Comparison of ENCODE assay signal across 8 mouse cellular contexts in genomic region chr5:124452494-124453228, GRCm38 (mm10). TPM values are rescaled to one million over a fixed set of nuclear protein-coding genes. Genes with fewer than 3 reads are reported as not detected.
A peak's percentile ranks its signal among the peaks of the same experiment; 100 is the strongest.
DNase-seq lines count a peak whose midpoint lies in the region; ATAC-seq and TF ChIP-seq lines count a peak whose summit lies in the region.

No protein-coding gene starts in this region.

- peak; percentile 24; the same call in 1 of the 2 replicates for ATAC-seq in embryonic facial prominence, embryonic 15.5 days (ENCODE audit: insufficient number of reproducible peaks, low FRiP score, low TSS enrichment, low read depth)
- no peak for ATAC-seq in megakaryocyte, adult 5-6 weeks (ENCODE audit: poor library complexity, severe bottlenecking)

- H3K4me1 ChIP-seq in heart, embryonic 10.5 days, result peaks cover 34% of the 10 kb centered on the region
- peaks cover 71% of the 10 kb centered on the region for H3K4me1 ChIP-seq in E14TG2a.4 (replicated peaks; ENCODE audit: low read depth, low read length)
- H3K4me1 ChIP-seq in embryonic facial prominence, embryonic 15.5 days, result peaks cover 27% of the 10 kb centered on the region

- TF ChIP-seq CTCF in E14TG2a.4 (conservative IDR thresholded peaks at IDR 0.05; ENCODE audit: low read length), result no peak

- H3K36me3 ChIP-seq in heart, embryonic 10.5 days, result peaks cover 99% of the 10 kb centered on the region
- peaks cover 99% of the 10 kb centered on the region for H3K36me3 ChIP-seq in E14TG2a.4 (ENCODE audit: insufficient read depth, low read length)
- peaks cover 97% of the 10 kb centered on the region for H3K36me3 ChIP-seq in embryonic facial prominence, embryonic 15.5 days

- H3K27ac ChIP-seq in heart, embryonic 10.5 days, result peak overlapping the region; percentile 31; the same call in 1 of the 2 replicates
- H3K27ac ChIP-seq in embryonic facial prominence, embryonic 15.5 days (replicated peaks), result 0 out of 2 replicates have a peak overlapping the region, but pooled peaks have one; percentile 18

- no peak overlapping the region for H3K9ac ChIP-seq in embryonic facial prominence, embryonic 15.5 days

- H3K4me2 ChIP-seq in embryonic facial prominence, embryonic 15.5 days (replicated peaks), result no peak overlapping the region

- WGBS in heart, embryonic 10.5 days, result 73% methylated on average over 15 of the region's 15 CpGs
- 80% methylated on average over 15 of the region's 15 CpGs for WGBS in embryonic facial prominence, embryonic 15.5 days

- H3K9me3 ChIP-seq in heart, embryonic 10.5 days, result no peaks in the 10 kb centered on the region
- no peaks in the 10 kb centered on the region for H3K9me3 ChIP-seq in E14TG2a.4 (ENCODE audit: low read length)
- no peaks in the 10 kb centered on the region for H3K9me3 ChIP-seq in embryonic facial prominence, embryonic 15.5 days (replicated peaks)

- H3K27me3 ChIP-seq in heart, embryonic 10.5 days (ENCODE audit: insufficient read depth, poor library complexity, severe bottlenecking), result no peaks in the 10 kb centered on the region
- no peaks in the 10 kb centered on the region for H3K27me3 ChIP-seq in E14TG2a.4 (ENCODE audit: insufficient read depth, low read length)
- H3K27me3 ChIP-seq in embryonic facial prominence, embryonic 15.5 days, result no peaks in the 10 kb centered on the region

- no peak for DNase-seq in heart, embryonic 10.5 days (ENCODE audit: low spot score)
- DNase-seq in heart, adult 9 months (ENCODE audit: low spot score in 2 of 2), result no peak
- peak; percentile 62 to 87 for DNase-seq in kidney, postnatal 25 days
- no peak for DNase-seq in lung, postnatal 36 days
- no peak for DNase-seq in adrenal gland, adult 8-10 months

- H3K4me3 ChIP-seq in heart, embryonic 10.5 days, result no peak overlapping the region
- H3K4me3 ChIP-seq in E14TG2a.4 (replicated peaks; ENCODE audit: low read length), result peak overlapping the region; percentile 7
- H3K4me3 ChIP-seq in embryonic facial prominence, embryonic 15.5 days (replicated peaks), result no peak overlapping the region

RNA-seq across cellular contexts. Expression of gene Kmt5a, which starts 12.9 kb away (rescaled TPM):
- polyA plus RNA-seq in heart, embryonic 10.5 days (2016; fragmentation: Nextera tagmentation; extraction: Ambion mirVana), result 49.6 and 54.5 TPM in 2 replicates
- 71.2 and 72.0 TPM in 2 replicates for polyA plus RNA-seq in embryonic facial prominence, embryonic 15.5 days (2015; fragmentation: Nextera tagmentation; extraction: Ambion mirVana)
- total RNA-seq in megakaryocyte, adult 5-6 weeks (2015), result 370 and 380 TPM in 2 replicates
- 240 and 272 TPM in 2 replicates for total RNA-seq in megakaryocyte, adult 5-6 weeks (2017)
- 100 to 1,000 TPM; 107 to 196 (median 137) TPM for total RNA-seq in adrenal gland, adult 8-10 months (2022)

RNA-seq across cellular contexts. Expression of gene Rilpl2, which starts 25.5 kb away (rescaled TPM):
- 13.3 and 18.3 TPM in 2 replicates for polyA plus RNA-seq in heart, embryonic 10.5 days (2016; fragmentation: Nextera tagmentation; extraction: Ambion mirVana)
- polyA plus RNA-seq in embryonic facial prominence, embryonic 15.5 days (2015; fragmentation: Nextera tagmentation; extraction: Ambion mirVana), result 38.0 and 40.2 TPM in 2 replicates
- total RNA-seq in megakaryocyte, adult 5-6 weeks (2015), result 42.8 and 45.4 TPM in 2 replicates
- total RNA-seq in megakaryocyte, adult 5-6 weeks (2017), result 42.5 and 42.9 TPM in 2 replicates
- 10 to 100 TPM; 26.3 to 29.7 (median 29.2) TPM for total RNA-seq in adrenal gland, adult 8-10 months (2022)

RNA-seq across cellular contexts. Expression of gene Sbno1, which starts 26.9 kb away (rescaled TPM):
- 74.4 and 80.5 TPM in 2 replicates for polyA plus RNA-seq in heart, embryonic 10.5 days (2016; fragmentation: Nextera tagmentation; extraction: Ambion mirVana)
- polyA plus RNA-seq in embryonic facial prominence, embryonic 15.5 days (2015; fragmentation: Nextera tagmentation; extraction: Ambion mirVana), result 75.9 and 76.7 TPM in 2 replicates
- total RNA-seq in megakaryocyte, adult 5-6 weeks (2015), result 65.5 and 82.0 TPM in 2 replicates
- total RNA-seq in megakaryocyte, adult 5-6 weeks (2017), result 147 and 182 TPM in 2 replicates
- 100 to 1,000 TPM in 2 of 4 experiments, 10 to 100 TPM in 2; 86.8 to 120 (median 107) TPM for total RNA-seq in adrenal gland, adult 8-10 months (2022)

RNA-seq across cellular contexts. Expression of gene Snrnp35, which starts 30.3 kb away (rescaled TPM):
- polyA plus RNA-seq in heart, embryonic 10.5 days (2016; fragmentation: Nextera tagmentation; extraction: Ambion mirVana), result 25.5 and 26.8 TPM in 2 replicates
- polyA plus RNA-seq in embryonic facial prominence, embryonic 15.5 days (2015; fragmentation: Nextera tagmentation; extraction: Ambion mirVana), result 26.3 and 26.5 TPM in 2 replicates
- total RNA-seq in megakaryocyte, adult 5-6 weeks (2015), result 3.8 and 5.7 TPM in 2 replicates
- 10.6 and 12.0 TPM in 2 replicates for total RNA-seq in megakaryocyte, adult 5-6 weeks (2017)
- 10 to 100 TPM; 17.1 to 23.2 (median 17.5) TPM for total RNA-seq in adrenal gland, adult 8-10 months (2022)

Comparison
In these comparisons a context has a peak if more than half of its experiments do, and no peak if none do; other contexts are left out.
1. DNase-seq: peak in kidney, postnatal 25 days (2 of 2); none in heart, embryonic 10.5 days (single experiment), heart, adult 9 months (0 of 2), lung, postnatal 36 days (single experiment) and adrenal gland, adult 8-10 months (single experiment).